Mouse (Mus musculus): ENCODE results near the gene Olfr504. TPM values are rescaled to one million over a fixed set of nuclear protein-coding genes. Genes with fewer than 3 reads are reported as not detected.
"Not testable (repeated sequence)": the region's sequence is repeated elsewhere in the genome, so short reads cannot be mapped to it uniquely, and the experiment has no call there.

Gene Olfr504
- polyA plus RNA-seq (2016; fragmentation: Nextera tagmentation; extraction: Ambion mirVana) = not detected in 2 replicates

GRCm38 (mm10) chr7:108565693-108566092 is at the start of gene Olfr504:
Gene Olfr504, minus strand, starts transcription at chr7:108565793.
- Histone ChIP-seq H3K9ac (replicated peaks) (no peak within 1 kb of the TSS), H3K36me3 (no peaks in the 10 kb centered on the region), H3K27me3 (no peaks in the 10 kb centered on the region), H3K9me3 (peaks cover 14% of the 10 kb centered on the region; the same call in 1 of the 2 replicates), H3K4me3 (replicated peaks) (no peak within 1 kb of the TSS), H3K4me2 (no peak within 1 kb of the TSS), H3K27ac (no peak within 1 kb of the TSS), H3K4me1 (replicated peaks) (no peaks in the 10 kb centered on the region)
- 91% methylated on average over 1 of the region's 1 CpGs for WGBS
- ATAC-seq (ENCODE audit: insufficient number of reproducible peaks, insufficient read depth, low FRiP score, low TSS enrichment, low read depth) = no peak

- no peak for ATAC-seq (ENCODE audit: insufficient number of reproducible peaks, insufficient read depth, low FRiP score, low TSS enrichment, low read depth)
- no peak overlapping the region for H3K27ac ChIP-seq
- no peaks in the 10 kb centered on the region for H3K4me1 ChIP-seq (replicated peaks)
- H3K4me3 ChIP-seq (replicated peaks) = no peak overlapping the region
- no peaks in the 10 kb centered on the region for H3K9me3 ChIP-seq
- H3K9ac ChIP-seq (replicated peaks) = no peak overlapping the region
- 89% methylated on average over 2 of the region's 2 CpGs for WGBS
- H3K27me3 ChIP-seq = no peaks in the 10 kb centered on the region
- H3K36me3 ChIP-seq = no peaks in the 10 kb centered on the region
- H3K4me2 ChIP-seq = no peak overlapping the region
Measured at GRCm38 (mm10) chr7:108614110-108614509, 48.5 kb upstream of the Olfr504 start.

DNA sequence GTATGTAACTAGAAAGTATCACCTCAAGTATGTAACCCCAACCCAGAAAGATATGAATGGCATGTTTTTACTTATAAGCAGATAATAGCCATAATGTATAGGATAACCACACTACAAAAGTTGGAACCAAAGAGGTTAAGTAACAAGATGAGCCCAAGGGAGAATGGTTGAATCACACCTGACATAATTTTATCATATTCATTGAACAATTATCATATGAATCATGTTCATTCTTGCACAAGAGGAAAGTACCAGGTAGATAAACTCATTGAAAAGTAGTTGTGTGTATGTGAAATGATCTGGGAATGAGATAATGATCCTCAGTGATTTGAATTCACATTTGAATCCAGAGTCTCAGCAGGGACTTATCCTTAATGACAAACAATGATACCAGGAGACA is 44.9 kb upstream of the Olfr504 start, which contains the start of gene Olfr506:
TSS of gene Olfr506 (plus strand) at position 301 of the 400 bp plus-strand sequence.
- Histone ChIP-seq H3K4me2 (no peak within 1 kb of the TSS), H3K9ac (replicated peaks) (no peak within 1 kb of the TSS), H3K36me3 (no peaks in the 10 kb centered on the region), H3K27me3 (no peaks in the 10 kb centered on the region), H3K4me1 (replicated peaks) (no peaks in the 10 kb centered on the region), H3K9me3 (no peaks in the 10 kb centered on the region), H3K4me3 (replicated peaks) (no peak within 1 kb of the TSS), H3K27ac (no peak within 1 kb of the TSS)
- no peak for ATAC-seq (ENCODE audit: insufficient number of reproducible peaks, insufficient read depth, low FRiP score, low TSS enrichment, low read depth)

- H3K9ac ChIP-seq (replicated peaks) = not testable (repeated sequence)
- WGBS = 85% methylated on average over 3 of the region's 3 CpGs
Measured at GRCm38 (mm10) chr7:108601916-108602315, 36.3 kb upstream of the Olfr504 start.

DNA sequence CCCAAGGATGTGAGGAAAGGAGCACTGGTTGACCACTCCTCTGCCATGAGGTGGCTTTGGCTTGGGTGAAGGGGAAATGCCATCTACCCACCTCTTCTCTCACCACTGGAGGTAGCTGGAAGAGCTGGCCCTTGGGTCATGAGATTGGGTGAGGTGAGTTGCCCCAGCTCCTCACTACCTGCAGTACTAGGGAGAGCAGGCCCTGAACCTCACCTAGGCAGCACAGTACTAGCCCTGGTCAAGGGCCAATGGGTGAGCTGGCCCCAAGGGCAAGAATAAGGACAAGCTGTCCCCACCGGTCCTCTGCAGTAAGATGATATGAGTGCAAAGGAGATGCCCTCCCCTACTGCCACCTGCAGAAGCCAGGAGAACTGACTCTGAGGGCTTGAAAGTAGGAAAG is 24.2 kb upstream of the Olfr504 start:
- no peak overlapping the region for H3K4me2 ChIP-seq
- no peaks in the 10 kb centered on the region for H3K27me3 ChIP-seq
- no peak overlapping the region for H3K4me3 ChIP-seq (replicated peaks)
- no peaks in the 10 kb centered on the region for H3K4me1 ChIP-seq (replicated peaks)
- no peak overlapping the region for H3K9ac ChIP-seq (replicated peaks)
- no peaks in the 10 kb centered on the region for H3K36me3 ChIP-seq
- H3K27ac ChIP-seq = no peak overlapping the region
- H3K9me3 ChIP-seq = no peaks in the 10 kb centered on the region
- ATAC-seq (ENCODE audit: insufficient number of reproducible peaks, insufficient read depth, low FRiP score, low TSS enrichment, low read depth) = no peak
- WGBS = 94% methylated on average over 1 of the region's 1 CpGs

More at GRCm38 (mm10) chr7:108601916-108602315, 36.3 kb upstream of the Olfr504 start:
- H3K27me3 ChIP-seq; H3K4me1 ChIP-seq (replicated peaks); H3K9me3 ChIP-seq; H3K4me3 ChIP-seq (replicated peaks); H3K4me2 ChIP-seq; ATAC-seq (ENCODE audit: insufficient number of reproducible peaks, insufficient read depth, low FRiP score, low TSS enrichment, low read depth); H3K36me3 ChIP-seq; H3K27ac ChIP-seq: not testable (repeated sequence)

DNA sequence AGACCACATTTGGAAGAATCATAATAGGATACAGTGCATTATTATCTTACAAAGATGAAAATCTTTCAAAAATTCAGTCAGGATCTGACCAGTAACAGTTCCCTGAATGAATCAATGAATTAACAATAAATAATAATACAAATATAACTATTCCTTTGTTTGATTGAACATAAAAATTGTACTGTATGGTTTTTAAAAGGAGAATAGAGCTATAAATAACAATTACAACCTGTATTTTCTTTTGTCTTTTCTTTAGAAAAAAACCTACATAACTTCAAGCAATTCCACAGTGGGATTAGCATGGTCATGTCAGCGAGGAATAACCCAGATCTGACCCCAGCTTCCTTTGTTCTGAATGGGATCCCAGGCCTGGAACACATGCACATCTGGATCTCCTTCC is 21.4 kb downstream of the Olfr504 start, which contains the start of gene Olfr503:
TSS of gene Olfr503 (plus strand) at position 301 of the 400 bp plus-strand sequence.
- not testable (repeated sequence) for H3K27ac ChIP-seq; H3K9ac ChIP-seq (replicated peaks); H3K4me2 ChIP-seq; H3K4me3 ChIP-seq (replicated peaks); H3K9me3 ChIP-seq; H3K4me1 ChIP-seq (replicated peaks); ATAC-seq (ENCODE audit: insufficient number of reproducible peaks, insufficient read depth, low FRiP score, low TSS enrichment, low read depth); H3K36me3 ChIP-seq; H3K27me3 ChIP-seq
- 46% methylated on average over 1 of the region's 1 CpGs for WGBS

- Histone ChIP-seq H3K27me3 (no peaks in the 10 kb centered on the region), H3K9me3 (no peaks in the 10 kb centered on the region), H3K36me3 (no peaks in the 10 kb centered on the region), H3K4me3 (replicated peaks) (no peak overlapping the region), H3K4me2 (no peak overlapping the region), H3K4me1 (replicated peaks) (no peaks in the 10 kb centered on the region), H3K27ac (no peak overlapping the region), H3K9ac (replicated peaks) (no peak overlapping the region)
- WGBS = 87% methylated on average over 13 of the region's 13 CpGs
- no peak for ATAC-seq (ENCODE audit: insufficient number of reproducible peaks, insufficient read depth, low FRiP score, low TSS enrichment, low read depth)
Measured at GRCm38 (mm10) chr7:108542416-108542815, 23.2 kb downstream of the Olfr504 start.

GRCm38 (mm10) chr7:108524965-108525364 is 40.6 kb downstream of the Olfr504 start, which contains the start of gene Olfr502:
Gene Olfr502, minus strand, starts transcription at chr7:108525065.
- Histone ChIP-seq H3K9ac (replicated peaks) (no peak within 1 kb of the TSS), H3K27ac (no peak within 1 kb of the TSS)
- WGBS = 81% methylated on average over 1 of the region's 1 CpGs

More at GRCm38 (mm10) chr7:108524965-108525364, 40.6 kb downstream of the Olfr504 start, which contains the start of gene Olfr502:
- H3K4me3 ChIP-seq (replicated peaks) = no peak within 1 kb of the TSS
- ATAC-seq (ENCODE audit: insufficient number of reproducible peaks, insufficient read depth, low FRiP score, low TSS enrichment, low read depth) = no peak
- H3K27me3 ChIP-seq = no peaks in the 10 kb centered on the region
- H3K36me3 ChIP-seq = no peaks in the 10 kb centered on the region
- no peaks in the 10 kb centered on the region for H3K9me3 ChIP-seq
- H3K4me1 ChIP-seq (replicated peaks) = no peaks in the 10 kb centered on the region
- no peak within 1 kb of the TSS for H3K4me2 ChIP-seq

Other genes starting within 250 kb of the Olfr504 start
- gene Olfr492, start 242.1 kb downstream of the Olfr504 start, polyA plus RNA-seq (2016; fragmentation: Nextera tagmentation; extraction: Ambion mirVana) = not detected in 2 replicates
- not detected in 2 replicates for gene Olfr493, start 218.8 kb downstream of the Olfr504 start, polyA plus RNA-seq (2016; fragmentation: Nextera tagmentation; extraction: Ambion mirVana)
- gene Olfr494, start 200.5 kb downstream of the Olfr504 start, polyA plus RNA-seq (2016; fragmentation: Nextera tagmentation; extraction: Ambion mirVana) = not detected in 2 replicates
- gene Olfr495, start 172.6 kb downstream of the Olfr504 start, polyA plus RNA-seq (2016; fragmentation: Nextera tagmentation; extraction: Ambion mirVana) = not detected in 2 replicates
- not detected in 2 replicates for gene Olfr497, start 145.4 kb downstream of the Olfr504 start, polyA plus RNA-seq (2016; fragmentation: Nextera tagmentation; extraction: Ambion mirVana)
- not detected in 2 replicates for gene Olfr498, start 100.5 kb downstream of the Olfr504 start, polyA plus RNA-seq (2016; fragmentation: Nextera tagmentation; extraction: Ambion mirVana)
- not detected in 2 replicates for gene Olfr502, start 40.7 kb downstream of the Olfr504 start, polyA plus RNA-seq (2016; fragmentation: Nextera tagmentation; extraction: Ambion mirVana)
- gene Olfr503, start 21.3 kb downstream of the Olfr504 start, polyA plus RNA-seq (2016; fragmentation: Nextera tagmentation; extraction: Ambion mirVana) = not detected in 2 replicates
- not detected in 2 replicates for gene Olfr506, start 45.0 kb upstream of the Olfr504 start, polyA plus RNA-seq (2016; fragmentation: Nextera tagmentation; extraction: Ambion mirVana)
- not detected in 2 replicates for gene Olfr507, start 56.0 kb upstream of the Olfr504 start, polyA plus RNA-seq (2016; fragmentation: Nextera tagmentation; extraction: Ambion mirVana)
- not detected in 2 replicates for gene Olfr508, start 64.2 kb upstream of the Olfr504 start, polyA plus RNA-seq (2016; fragmentation: Nextera tagmentation; extraction: Ambion mirVana)
- not detected in 2 replicates for gene Olfr509, start 86.1 kb upstream of the Olfr504 start, polyA plus RNA-seq (2016; fragmentation: Nextera tagmentation; extraction: Ambion mirVana)
- not detected in 2 replicates for gene Olfr510, start 100.6 kb upstream of the Olfr504 start, polyA plus RNA-seq (2016; fragmentation: Nextera tagmentation; extraction: Ambion mirVana)
- gene Olfr512, start 147.5 kb upstream of the Olfr504 start, polyA plus RNA-seq (2016; fragmentation: Nextera tagmentation; extraction: Ambion mirVana) = not detected in 2 replicates
- gene Olfr513, start 185.2 kb upstream of the Olfr504 start, polyA plus RNA-seq (2016; fragmentation: Nextera tagmentation; extraction: Ambion mirVana) = not detected in 2 replicates